ENCODE assay signal across 8 mouse cellular contexts in the genomic region with DNA sequence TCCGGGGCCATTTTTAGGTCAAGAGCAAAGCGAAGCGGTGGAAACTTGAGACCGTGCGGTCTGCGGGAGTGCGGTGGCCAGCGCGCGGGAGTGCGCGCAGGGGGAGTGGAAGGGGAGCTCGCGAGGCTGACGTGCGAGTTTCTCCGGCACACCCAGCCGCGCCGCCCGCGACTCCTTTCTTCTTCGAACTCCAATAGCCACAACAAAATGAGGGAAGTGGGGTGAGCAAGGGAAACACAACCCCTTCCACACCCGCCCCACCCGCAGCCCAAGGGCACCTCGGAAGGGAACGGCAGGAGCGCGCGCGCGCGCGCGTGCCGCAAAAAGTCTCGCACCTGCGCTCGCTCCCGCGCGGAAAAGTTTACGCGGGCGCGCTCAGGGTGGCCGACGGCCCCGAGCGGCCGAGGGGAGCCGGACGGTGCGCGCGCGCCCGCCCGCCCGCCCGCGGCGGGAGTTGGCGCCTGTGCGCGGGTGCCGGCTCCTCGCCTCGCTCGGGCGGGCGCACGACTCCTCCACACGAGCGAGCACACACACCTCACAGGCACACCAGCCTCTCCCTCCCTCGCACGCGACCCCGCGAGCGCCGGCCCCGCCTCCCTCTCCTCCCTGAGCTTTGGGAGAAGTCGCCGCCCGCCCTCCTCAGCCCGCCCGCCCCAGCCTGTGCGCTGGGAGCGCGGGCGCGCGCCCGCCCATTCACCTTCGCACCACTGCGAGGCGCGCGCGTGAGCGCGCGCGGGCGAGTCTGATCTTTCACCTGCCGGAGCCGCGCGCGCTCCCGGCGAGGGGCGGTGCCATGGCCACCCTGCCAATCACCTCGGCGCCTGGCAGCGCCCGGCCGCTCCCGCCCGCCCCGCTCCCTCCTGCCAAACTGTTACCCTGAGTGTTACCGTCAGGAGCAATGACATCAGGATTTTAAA.
DNase-seq lines count a peak whose midpoint lies in the region; ATAC-seq and TF ChIP-seq lines count a peak whose summit lies in the region.

No protein-coding gene starts in this region.

- peak; percentile 97 for DNase-seq in A20 (ENCODE audit: low read depth, low spot score)
- peak; percentile 88 for DNase-seq in adrenal gland, postnatal 14 days
- DNase-seq in embryonic facial prominence, embryonic 10.5 days (ENCODE audit: low spot score): peak; percentile 89
- peak; percentile 88 for DNase-seq in lung, embryonic 14.5 days
- peak; percentile 49 to 63 for DNase-seq in thymus, adult 18-20 months

- peaks cover 100% of the 10 kb centered on the region for H3K27me3 ChIP-seq in embryonic facial prominence, embryonic 10.5 days (replicated peaks; ENCODE audit: low read depth, poor library complexity, severe bottlenecking)
- peaks cover 18% of the 10 kb centered on the region for H3K27me3 ChIP-seq in heart, embryonic 12.5 days (replicated peaks)
- H3K27me3 ChIP-seq in kidney, embryonic 15.5 days: peaks cover 52% of the 10 kb centered on the region
- peaks cover 41% of the 10 kb centered on the region for H3K27me3 ChIP-seq in lung, embryonic 14.5 days (ENCODE audit: insufficient read depth, low read length)

- no peaks in the 10 kb centered on the region for H3K36me3 ChIP-seq in embryonic facial prominence, embryonic 10.5 days (replicated peaks)
- no peaks in the 10 kb centered on the region for H3K36me3 ChIP-seq in heart, embryonic 12.5 days
- H3K36me3 ChIP-seq in kidney, embryonic 15.5 days: no peaks in the 10 kb centered on the region
- H3K36me3 ChIP-seq in lung, embryonic 14.5 days (ENCODE audit: insufficient read depth): no peaks in the 10 kb centered on the region

- H3K4me1 ChIP-seq in embryonic facial prominence, embryonic 10.5 days: peaks cover 45% of the 10 kb centered on the region
- H3K4me1 ChIP-seq in heart, embryonic 12.5 days (replicated peaks): peaks cover 45% of the 10 kb centered on the region
- peaks cover 57% of the 10 kb centered on the region for H3K4me1 ChIP-seq in kidney, embryonic 15.5 days
- H3K4me1 ChIP-seq in lung, embryonic 14.5 days (ENCODE audit: insufficient read depth): no peaks in the 10 kb centered on the region

- ATAC-seq in heart, embryonic 12.5 days (ENCODE audit: insufficient number of reproducible peaks, low FRiP score): peak; percentile 83
- ATAC-seq in kidney, embryonic 15.5 days (replicated peaks; ENCODE audit: low FRiP score): peak; percentile 93
- peak; percentile 81 for ATAC-seq in lung, embryonic 14.5 days (ENCODE audit: insufficient read depth)
- ATAC-seq in neutrophil, adult 5-6 weeks (ENCODE audit: extremely low read depth, insufficient number of reproducible peaks, low FRiP score, poor library complexity, severe bottlenecking): peak; percentile 35

- peak overlapping the region; percentile 92 for H3K4me2 ChIP-seq in heart, embryonic 12.5 days
- H3K4me2 ChIP-seq in kidney, embryonic 15.5 days: peak overlapping the region; percentile 97
- peak overlapping the region; percentile 98 for H3K4me2 ChIP-seq in lung, embryonic 14.5 days

- WGBS in embryonic facial prominence, embryonic 10.5 days: under 1% methylated on average over 122 of the region's 123 CpGs
- WGBS in heart, embryonic 12.5 days: under 1% methylated on average over 104 of the region's 123 CpGs
- WGBS in kidney, embryonic 15.5 days: under 1% methylated on average over 90 of the region's 123 CpGs
- WGBS in lung, embryonic 14.5 days: under 1% methylated on average over 105 of the region's 123 CpGs

- H3K4me3 ChIP-seq in embryonic facial prominence, embryonic 10.5 days: peak overlapping the region; percentile 75
- peak overlapping the region; percentile 83 for H3K4me3 ChIP-seq in heart, embryonic 12.5 days
- H3K4me3 ChIP-seq in kidney, embryonic 15.5 days (replicated peaks): peak overlapping the region; percentile 76
- peak overlapping the region; percentile 68 for H3K4me3 ChIP-seq in lung, embryonic 14.5 days (ENCODE audit: low read depth, low read length)

- H3K9me3 ChIP-seq in embryonic facial prominence, embryonic 10.5 days: no peaks in the 10 kb centered on the region
- no peaks in the 10 kb centered on the region for H3K9me3 ChIP-seq in heart, embryonic 12.5 days (replicated peaks)
- no peaks in the 10 kb centered on the region for H3K9me3 ChIP-seq in kidney, embryonic 15.5 days (replicated peaks)
- no peaks in the 10 kb centered on the region for H3K9me3 ChIP-seq in lung, embryonic 14.5 days (ENCODE audit: low read depth, low read length)

- no peak for TF ChIP-seq CTCF in lung, embryonic 14.5 days (IDR thresholded peaks at IDR 0.05; ENCODE audit: low read depth)

- H3K9ac ChIP-seq in heart, embryonic 12.5 days: peak overlapping the region; percentile 90
- peak overlapping the region; percentile 73 for H3K9ac ChIP-seq in kidney, embryonic 15.5 days
- peak overlapping the region; percentile 60 for H3K9ac ChIP-seq in lung, embryonic 14.5 days

- peak overlapping the region; percentile 74 for H3K27ac ChIP-seq in embryonic facial prominence, embryonic 10.5 days (replicated peaks)
- H3K27ac ChIP-seq in heart, embryonic 12.5 days (ENCODE audit: poor library complexity, severe bottlenecking): peak overlapping the region; percentile 91
- H3K27ac ChIP-seq in kidney, embryonic 15.5 days: peak overlapping the region; percentile 76
- peak overlapping the region; percentile 56 for H3K27ac ChIP-seq in lung, embryonic 14.5 days (ENCODE audit: low read depth)

Comparison
In these comparisons a context has a peak if more than half of its experiments do, and no peak if none do; other contexts are left out.
1. Peak in every context shown above with its lines: DNase-seq, ATAC-seq, H3K4me3 ChIP-seq and H3K27ac ChIP-seq.
2. ATAC-seq: peak in every context shown above with its lines; median percentile 93 in kidney, embryonic 15.5 days; 83 in heart, embryonic 12.5 days; 81 in lung, embryonic 14.5 days; 35 in neutrophil, adult 5-6 weeks.